Mouse (Mus musculus): ENCODE measurements around the gene Hpse2. TPM values are rescaled to one million over a fixed set of nuclear protein-coding genes. Genes with fewer than 3 reads are reported as not detected.

Gene Hpse2
- polyA plus RNA-seq, 1 experiment from 2014 or later: 0.69 TPM

DNA sequence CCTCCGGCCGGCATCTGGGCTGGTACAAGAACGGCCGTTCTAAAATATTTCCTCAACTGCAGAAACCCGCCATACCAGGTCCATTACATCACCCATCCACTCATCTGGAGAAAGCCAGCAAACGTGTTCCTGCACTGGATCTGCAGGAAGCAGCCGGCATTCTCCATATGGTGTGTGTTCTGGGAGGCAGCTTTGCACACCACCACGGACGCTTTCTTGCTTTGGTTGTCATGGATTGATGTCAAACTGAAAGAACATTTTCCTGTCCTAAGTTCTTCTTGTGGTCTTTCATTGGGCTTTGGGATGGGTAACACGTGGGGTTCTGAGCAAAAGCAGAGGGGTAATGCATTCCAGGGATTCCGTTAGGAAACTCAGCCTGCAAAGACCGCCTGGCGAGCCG lies 646.3 kb downstream of the Hpse2 start:
- Histone ChIP-seq H3K4me2 (replicated peaks; ENCODE audit: low read depth, low read length) (no peak overlapping the region), H3K27ac (ENCODE audit: low read length) (no peak overlapping the region), H3K9ac (replicated peaks; ENCODE audit: low read length) (no peak overlapping the region), H3K27me3 (ENCODE audit: insufficient read depth, low read length) (no peaks in the 10 kb centered on the region), H3K4me3 (ENCODE audit: low read length) (no peak overlapping the region), H3K9me3 (ENCODE audit: low read length) (no peaks in the 10 kb centered on the region), H3K4me1 (ENCODE audit: insufficient read depth, low read length) (no peaks in the 10 kb centered on the region; the same call in 1 of the 2 replicates), H3K36me3 (ENCODE audit: insufficient read depth, low read length) (no peaks in the 10 kb centered on the region)
- no peak for ATAC-seq (ENCODE audit: low FRiP score, low TSS enrichment)
- 60% methylated on average over 14 of the region's 14 CpGs for WGBS

DNA sequence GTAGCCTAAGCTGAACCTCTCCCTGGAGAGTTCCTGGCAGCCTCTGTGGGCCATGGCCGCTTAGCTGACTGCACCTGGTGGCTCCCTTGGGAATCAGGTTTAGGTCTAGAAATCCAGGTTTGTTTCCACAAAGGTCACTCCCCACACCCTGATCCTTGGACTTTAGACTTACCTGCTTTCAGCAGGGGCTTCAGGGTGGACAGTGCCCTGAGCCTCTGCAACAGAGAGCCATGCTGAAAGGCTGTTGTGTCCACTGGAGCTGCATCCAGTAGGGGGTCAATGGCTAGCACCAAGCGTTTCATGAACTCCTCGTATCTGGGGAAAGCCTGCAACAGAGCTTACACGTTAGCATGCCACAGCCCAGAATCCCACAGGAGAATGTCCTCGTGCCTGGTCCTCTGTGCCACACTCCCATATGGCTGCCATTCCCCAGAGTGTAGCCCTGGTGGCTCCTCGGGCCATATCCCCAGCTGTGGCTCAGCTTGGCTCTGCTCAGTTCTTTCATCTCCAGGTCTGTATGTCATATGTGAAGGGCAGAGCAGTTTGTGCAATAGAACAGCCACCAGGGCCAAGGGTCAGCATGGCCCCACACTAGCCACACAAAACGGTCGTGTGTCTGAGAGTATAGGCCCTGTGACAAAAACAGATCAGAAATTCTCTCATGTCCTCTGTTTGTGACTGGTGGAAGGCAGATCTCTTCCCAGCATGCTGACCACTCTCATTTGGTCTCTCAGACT lies 647.8 kb downstream of the Hpse2 start:
- Histone ChIP-seq H3K27me3 (ENCODE audit: insufficient read depth, low read length) (no peaks in the 10 kb centered on the region), H3K4me2 (replicated peaks; ENCODE audit: low read depth, low read length) (no peak overlapping the region), H3K4me3 (ENCODE audit: low read length) (no peak overlapping the region), H3K27ac (ENCODE audit: low read length) (no peak overlapping the region), H3K36me3 (ENCODE audit: insufficient read depth, low read length) (no peaks in the 10 kb centered on the region), H3K9ac (replicated peaks; ENCODE audit: low read length) (no peak overlapping the region), H3K4me1 (ENCODE audit: insufficient read depth, low read length) (no peaks in the 10 kb centered on the region; the same call in 1 of the 2 replicates), H3K9me3 (ENCODE audit: low read length) (no peaks in the 10 kb centered on the region)
- no peak for ATAC-seq (ENCODE audit: low FRiP score, low TSS enrichment)
- WGBS: 74% methylated on average over 8 of the region's 8 CpGs

DNA sequence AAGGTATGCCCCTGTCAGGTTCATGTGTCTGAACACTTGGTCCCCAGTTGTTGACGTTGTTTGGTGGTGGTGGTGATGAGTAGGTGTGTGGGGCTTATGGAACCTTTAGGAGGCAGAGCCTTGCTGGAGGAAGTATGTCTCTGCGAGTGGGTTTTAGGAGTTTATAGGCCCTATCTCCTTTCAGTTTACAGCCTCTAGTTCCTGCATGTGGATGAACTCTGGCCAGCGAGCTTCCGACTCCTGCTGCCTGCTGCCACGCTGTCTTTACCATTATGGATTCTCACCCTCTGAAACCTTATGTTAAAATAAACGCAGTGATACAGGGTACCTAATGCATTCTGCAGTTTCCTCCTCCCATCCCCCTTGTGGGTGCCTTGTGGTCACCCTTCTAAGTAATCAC lies 648.4 kb downstream of the Hpse2 start:
- no peak overlapping the region for H3K4me3 ChIP-seq (ENCODE audit: low read length)
- H3K9ac ChIP-seq (replicated peaks; ENCODE audit: low read length): no peak overlapping the region
- H3K36me3 ChIP-seq (ENCODE audit: insufficient read depth, low read length): no peaks in the 10 kb centered on the region
- H3K27ac ChIP-seq (ENCODE audit: low read length): no peak overlapping the region
- H3K27me3 ChIP-seq (ENCODE audit: insufficient read depth, low read length): no peaks in the 10 kb centered on the region
- H3K9me3 ChIP-seq (ENCODE audit: low read length): no peaks in the 10 kb centered on the region
- H3K4me2 ChIP-seq (replicated peaks; ENCODE audit: low read depth, low read length): no peak overlapping the region
- no peak for ATAC-seq (ENCODE audit: low FRiP score, low TSS enrichment)
- no peaks in the 10 kb centered on the region; the same call in 1 of the 2 replicates for H3K4me1 ChIP-seq (ENCODE audit: insufficient read depth, low read length)
- WGBS: 46% methylated on average over 6 of the region's 6 CpGs

DNA sequence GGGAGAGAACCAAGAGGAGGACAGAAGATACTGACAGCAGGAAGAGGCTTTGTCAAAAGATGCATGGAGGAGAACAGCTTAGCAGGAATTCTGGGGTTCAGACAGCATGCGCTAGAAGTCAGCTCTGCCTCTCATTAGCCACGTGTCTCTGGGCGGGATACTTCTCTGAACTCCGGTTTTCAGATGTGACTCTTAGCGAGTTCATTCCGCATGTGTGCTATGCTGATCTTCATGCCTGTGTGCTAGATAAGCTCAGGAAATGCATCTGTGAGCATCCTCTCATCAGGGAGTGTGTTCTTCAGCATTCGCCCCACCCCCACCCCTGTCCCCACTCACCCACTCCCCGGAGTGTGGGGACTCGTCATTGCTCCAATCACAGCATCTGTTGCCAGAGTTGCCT lies 650.4 kb downstream of the Hpse2 start:
- Histone ChIP-seq H3K9me3 (ENCODE audit: low read length) (no peaks in the 10 kb centered on the region), H3K27me3 (ENCODE audit: insufficient read depth, low read length) (no peaks in the 10 kb centered on the region), H3K4me2 (replicated peaks; ENCODE audit: low read depth, low read length) (no peak overlapping the region), H3K36me3 (ENCODE audit: insufficient read depth, low read length) (no peaks in the 10 kb centered on the region), H3K4me1 (ENCODE audit: insufficient read depth, low read length) (no peaks in the 10 kb centered on the region; the same call in 1 of the 2 replicates), H3K27ac (ENCODE audit: low read length) (no peak overlapping the region), H3K4me3 (ENCODE audit: low read length) (no peak overlapping the region), H3K9ac (replicated peaks; ENCODE audit: low read length) (no peak overlapping the region)
- 70% methylated on average over 9 of the region's 9 CpGs for WGBS
- no peak for ATAC-seq (ENCODE audit: low FRiP score, low TSS enrichment)

Other genes starting within 250 kb of the Hpse2 start
- 0.05 and 0.27 TPM in 2 replicates for gene Cnnm1, start 52.1 kb upstream of the Hpse2 start, polyA plus RNA-seq (2015; fragmentation: Nextera tagmentation; extraction: Ambion mirVana)
- gene Got1, start 136.2 kb upstream of the Hpse2 start, polyA plus RNA-seq (2015; fragmentation: Nextera tagmentation; extraction: Ambion mirVana): 65.9 and 69.1 TPM in 2 replicates
- gene Nkx2-3, start 224.0 kb upstream of the Hpse2 start, polyA plus RNA-seq (2015; fragmentation: Nextera tagmentation; extraction: Ambion mirVana): 0.07 TPM in 1 of 2 replicates, not detected in the other

Data from kidney, embryonic 16.5 days (tissue).